Comparison of ENCODE assay signal across 17 mouse cellular contexts in genomic region chr15:97318365-97319001, GRCm38 (mm10).
DNase-seq lines count a peak whose midpoint lies in the region; ATAC-seq lines count a peak whose summit lies in the region.
"Had no signal": no experiment of that assay in that cellular context is flagged by ENCODE, and none has a peak within 500 bp of the region (broad histone marks: within the 10 kb centered on the region; RNA-seq: fewer than 3 reads in every experiment).

No protein-coding gene starts in this region.

- H3K9me3 ChIP-seq in forebrain, embryonic 14.5 days (replicated peaks; ENCODE audit: control insufficient read depth, low read length) = no peaks in the 10 kb centered on the region
- H3K9me3 ChIP-seq in forebrain, embryonic 16.5 days (ENCODE audit: control insufficient read depth, low read length) = no peaks in the 10 kb centered on the region
- peaks cover 2% of the 10 kb centered on the region; the same call in 1 of the 2 replicates for H3K9me3 ChIP-seq in intestine, embryonic 14.5 days (ENCODE audit: control insufficient read depth, low read length)
- H3K9me3 ChIP-seq in intestine, embryonic 15.5 days = no peaks in the 10 kb centered on the region
- H3K9me3 ChIP-seq: heart, embryonic 15.5 days; hindbrain, embryonic 12.5 days; lung, embryonic 15.5 days; stomach, embryonic 15.5 days had no signal

- H3K27me3 ChIP-seq in forebrain, embryonic 14.5 days (replicated peaks; ENCODE audit: control insufficient read depth, insufficient read depth, low read length) = no peaks in the 10 kb centered on the region
- no peaks in the 10 kb centered on the region for H3K27me3 ChIP-seq in forebrain, embryonic 16.5 days (replicated peaks; ENCODE audit: control insufficient read depth, insufficient read depth, low read length)
- H3K27me3 ChIP-seq in intestine, embryonic 14.5 days (replicated peaks; ENCODE audit: control insufficient read depth, insufficient read depth, low read length) = no peaks in the 10 kb centered on the region
- H3K27me3 ChIP-seq in intestine, embryonic 15.5 days (replicated peaks) = no peaks in the 10 kb centered on the region
- H3K27me3 ChIP-seq: heart, embryonic 15.5 days; hindbrain, embryonic 12.5 days; lung, embryonic 15.5 days; stomach, embryonic 15.5 days had no signal

- no peak for DNase-seq in forebrain, embryonic 14.5 days (ENCODE audit: low spot score)
- DNase-seq in intestine, embryonic 14.5 days (ENCODE audit: low spot score) = peak; percentile 50
- DNase-seq in right cerebral cortex, adult 18-20 months = peak; percentile 29
- no peak for DNase-seq in right cerebral cortex, postnatal 4 days
- no peak for DNase-seq in thymus, postnatal 14 days
- no peak for DNase-seq in gastrocnemius, postnatal 36 days
- DNase-seq: cerebellum, postnatal 10 days; kidney, adult 9 months; kidney, postnatal 4 days; liver; spleen, adult 18-20 months had no signal

- H3K36me3 ChIP-seq in forebrain, embryonic 14.5 days (ENCODE audit: control insufficient read depth, insufficient read depth, low read length) = no peaks in the 10 kb centered on the region
- no peaks in the 10 kb centered on the region for H3K36me3 ChIP-seq in forebrain, embryonic 16.5 days (ENCODE audit: control insufficient read depth, insufficient read depth)
- H3K36me3 ChIP-seq in intestine, embryonic 14.5 days (ENCODE audit: control insufficient read depth, insufficient read depth, low read length) = no peaks in the 10 kb centered on the region
- H3K36me3 ChIP-seq in intestine, embryonic 15.5 days = no peaks in the 10 kb centered on the region
- H3K36me3 ChIP-seq: heart, embryonic 15.5 days; hindbrain, embryonic 12.5 days; lung, embryonic 15.5 days; stomach, embryonic 15.5 days had no signal

- no peak for ATAC-seq in forebrain, embryonic 14.5 days
- no peak; the same call in 1 of the 2 replicates for ATAC-seq in forebrain, embryonic 16.5 days
- no peak for ATAC-seq in intestine, embryonic 14.5 days (replicated peaks; ENCODE audit: low FRiP score, low TSS enrichment, low read depth)
- ATAC-seq in intestine, embryonic 15.5 days = no peak

- H3K27ac ChIP-seq in forebrain, embryonic 14.5 days (ENCODE audit: low read depth, low read length) = 0 out of 2 replicates have a peak overlapping the region, but pooled peaks have one; percentile 21
- H3K27ac ChIP-seq in forebrain, embryonic 16.5 days (ENCODE audit: low read length) = no peak overlapping the region
- no peak overlapping the region for H3K27ac ChIP-seq in intestine, embryonic 14.5 days (ENCODE audit: low read depth)
- no peak overlapping the region for H3K27ac ChIP-seq in intestine, embryonic 15.5 days
- H3K27ac ChIP-seq: heart, embryonic 15.5 days; hindbrain, embryonic 12.5 days; lung, embryonic 15.5 days; stomach, embryonic 15.5 days had no signal

- H3K4me1 ChIP-seq in forebrain, embryonic 14.5 days (ENCODE audit: control insufficient read depth, insufficient read depth, low read length) = no peaks in the 10 kb centered on the region
- no peaks in the 10 kb centered on the region for H3K4me1 ChIP-seq in forebrain, embryonic 16.5 days (replicated peaks; ENCODE audit: control insufficient read depth, insufficient read depth, low read length)
- H3K4me1 ChIP-seq in intestine, embryonic 14.5 days (replicated peaks; ENCODE audit: control insufficient read depth, insufficient read depth, low read length) = no peaks in the 10 kb centered on the region
- H3K4me1 ChIP-seq in intestine, embryonic 15.5 days (replicated peaks) = no peaks in the 10 kb centered on the region
- H3K4me1 ChIP-seq: heart, embryonic 15.5 days; lung, embryonic 15.5 days; stomach, embryonic 15.5 days had no signal

- WGBS in forebrain, embryonic 14.5 days = 80% methylated on average over 21 of the region's 21 CpGs
- 70% methylated on average over 21 of the region's 21 CpGs for WGBS in forebrain, embryonic 16.5 days
- 64% methylated on average over 21 of the region's 21 CpGs for WGBS in intestine, embryonic 14.5 days
- WGBS in intestine, embryonic 15.5 days = 63% methylated on average over 21 of the region's 21 CpGs

- no peak overlapping the region for H3K9ac ChIP-seq in forebrain, embryonic 14.5 days (ENCODE audit: low read length)
- H3K9ac ChIP-seq in forebrain, embryonic 16.5 days (replicated peaks; ENCODE audit: low read depth, low read length) = no peak overlapping the region
- no peak overlapping the region for H3K9ac ChIP-seq in intestine, embryonic 14.5 days (ENCODE audit: low read length)
- no peak overlapping the region for H3K9ac ChIP-seq in intestine, embryonic 15.5 days
- H3K9ac ChIP-seq: heart, embryonic 15.5 days; hindbrain, embryonic 12.5 days; lung, embryonic 15.5 days; stomach, embryonic 15.5 days had no signal

- no peak overlapping the region for H3K4me2 ChIP-seq in forebrain, embryonic 14.5 days (ENCODE audit: low read length)
- H3K4me2 ChIP-seq in forebrain, embryonic 16.5 days (ENCODE audit: low read length) = no peak overlapping the region
- H3K4me2 ChIP-seq in intestine, embryonic 14.5 days (ENCODE audit: low read length) = no peak overlapping the region
- no peak overlapping the region for H3K4me2 ChIP-seq in intestine, embryonic 15.5 days (replicated peaks)
- H3K4me2 ChIP-seq: heart, embryonic 15.5 days; hindbrain, embryonic 12.5 days; lung, embryonic 15.5 days; stomach, embryonic 15.5 days had no signal

- H3K4me3 ChIP-seq in forebrain, embryonic 14.5 days (ENCODE audit: low read depth, low read length) = no peak overlapping the region
- H3K4me3 ChIP-seq in forebrain, embryonic 16.5 days (replicated peaks; ENCODE audit: low read length) = no peak overlapping the region
- no peak overlapping the region for H3K4me3 ChIP-seq in intestine, embryonic 14.5 days (ENCODE audit: low read depth, low read length)
- no peak overlapping the region for H3K4me3 ChIP-seq in intestine, embryonic 15.5 days (replicated peaks)
- H3K4me3 ChIP-seq: heart, embryonic 15.5 days; hindbrain, embryonic 12.5 days; lung, embryonic 15.5 days; stomach, embryonic 15.5 days had no signal

- intact Hi-C loops in gastrocnemius, postnatal 36 days (cut with DNase I) = no loop called here

Comparison
In these comparisons a context has a peak if more than half of its experiments do, and no peak if none do; other contexts are left out.
1. DNase-seq: peak in intestine, embryonic 14.5 days (single experiment) and right cerebral cortex, adult 18-20 months (single experiment); none in forebrain, embryonic 14.5 days (single experiment), right cerebral cortex, postnatal 4 days (single experiment), thymus, postnatal 14 days (single experiment) and gastrocnemius, postnatal 36 days (0 of 2).